Mouse (Mus musculus): ENCODE results near the gene Inpp5a. TPM values are rescaled to one million over a fixed set of nuclear protein-coding genes. Genes with fewer than 3 reads are reported as not detected.

Gene Inpp5a
- polyA plus RNA-seq, 1 experiment: 37.8 TPM

- Histone ChIP-seq H3K27me3 (ENCODE audit: control insufficient read depth, insufficient read depth, insufficient read length) (peaks cover 31% of the 10 kb centered on the region), H3K4me3 (no peak overlapping the region)
These were observed 195.6 kb downstream of the Inpp5a start for GRCm38 (mm10) chr7:139584221-139585175.

GRCm38 (mm10) chr7:139585183-139585821 lies 196.4 kb downstream of the Inpp5a start:
- H3K4me2 ChIP-seq (ENCODE audit: low read depth): peak overlapping the region; percentile 50

More at GRCm38 (mm10) chr7:139584221-139585175, 195.6 kb downstream of the Inpp5a start:
- H3ac ChIP-seq (ENCODE audit: control insufficient read depth, insufficient read length): no peak overlapping the region
- no peak for TF ChIP-seq MYOD1 (IDR thresholded peaks at IDR 0.05; ENCODE audit: control insufficient read depth in 1 of 3, insufficient read length in 2 of 3, low read depth in 2 of 3)
- no peak for TF ChIP-seq TCF3 (IDR thresholded peaks at IDR 0.05; ENCODE audit: insufficient read length, low read depth)
- no peak for TF ChIP-seq USF1 (IDR thresholded peaks at IDR 0.05; ENCODE audit: low read depth)
- no peak for TF ChIP-seq MAX (IDR thresholded peaks at IDR 0.05; ENCODE audit: low read depth)
- TF ChIP-seq POLR2A (IDR thresholded peaks at IDR 0.05; ENCODE audit: insufficient read length, low read depth): no peak
- no peak for TF ChIP-seq CEBPB (IDR thresholded peaks at IDR 0.05; ENCODE audit: insufficient read depth, poor library complexity, severe bottlenecking)
- TF ChIP-seq E2F4 (IDR thresholded peaks at IDR 0.05; ENCODE audit: insufficient read depth): no peak
- no peak for TF ChIP-seq REST (IDR thresholded peaks at IDR 0.05; ENCODE audit: insufficient read depth, insufficient read length)
- no peak for TF ChIP-seq TCF12 (IDR thresholded peaks at IDR 0.05; ENCODE audit: insufficient read depth, poor library complexity, severe bottlenecking)
- no peak for TF ChIP-seq SRF (IDR thresholded peaks at IDR 0.05; ENCODE audit: control insufficient read depth, insufficient read length, low read depth)
- no peak for TF ChIP-seq MYOG (IDR thresholded peaks at IDR 0.05; ENCODE audit: control insufficient read depth in 1 of 3, insufficient read depth in 1 of 3, insufficient read length in 2 of 3, low read depth in 2 of 3)
- no peak for TF ChIP-seq POLR2AphosphoS2 (IDR thresholded peaks at IDR 0.05; ENCODE audit: insufficient read length, low read depth)
- H3K4me2 ChIP-seq (ENCODE audit: low read depth): no peak overlapping the region
- H3K36me3 ChIP-seq (ENCODE audit: control insufficient read depth, insufficient read depth): no peaks in the 10 kb centered on the region
- no peaks in the 10 kb centered on the region for H3K79me2 ChIP-seq (ENCODE audit: control insufficient read depth, insufficient read depth)

GRCm38 (mm10) chr7:139587919-139588318 lies 199.0 kb downstream of the Inpp5a start:
- no peaks in the 10 kb centered on the region for H3K36me3 ChIP-seq (ENCODE audit: control insufficient read depth, insufficient read depth)
- H3K27me3 ChIP-seq (ENCODE audit: control insufficient read depth, insufficient read depth, insufficient read length): peaks cover 31% of the 10 kb centered on the region
- no peak overlapping the region for H3K4me3 ChIP-seq
- TF ChIP-seq POLR2A (IDR thresholded peaks at IDR 0.05; ENCODE audit: insufficient read length, low read depth) (no peak), MYOG (IDR thresholded peaks at IDR 0.05; ENCODE audit: control insufficient read depth in 1 of 3, insufficient read depth in 1 of 3, insufficient read length in 2 of 3, low read depth in 2 of 3) (no peak), MYOD1 (IDR thresholded peaks at IDR 0.05; ENCODE audit: control insufficient read depth in 1 of 3, insufficient read length in 2 of 3, low read depth in 2 of 3) (no peak), MAX (IDR thresholded peaks at IDR 0.05; ENCODE audit: low read depth) (no peak), USF1 (IDR thresholded peaks at IDR 0.05; ENCODE audit: low read depth) (peak; percentile 48), CEBPB (IDR thresholded peaks at IDR 0.05; ENCODE audit: insufficient read depth, poor library complexity, severe bottlenecking) (peak; percentile 56; the same call in 1 of the 2 replicates), TCF3 (IDR thresholded peaks at IDR 0.05; ENCODE audit: insufficient read length, low read depth) (no peak)
- H3K79me2 ChIP-seq (ENCODE audit: control insufficient read depth, insufficient read depth): no peaks in the 10 kb centered on the region
- H3ac ChIP-seq (ENCODE audit: control insufficient read depth, insufficient read length): no peak overlapping the region
- H3K4me2 ChIP-seq (ENCODE audit: low read depth): peak overlapping the region; percentile 2

More at GRCm38 (mm10) chr7:139585183-139585821, 196.4 kb downstream of the Inpp5a start:
- H3K79me2 ChIP-seq (ENCODE audit: control insufficient read depth, insufficient read depth): no peaks in the 10 kb centered on the region
- no peak for TF ChIP-seq USF1 (IDR thresholded peaks at IDR 0.05; ENCODE audit: low read depth)
- no peak for TF ChIP-seq MYOD1 (IDR thresholded peaks at IDR 0.05; ENCODE audit: control insufficient read depth in 1 of 3, insufficient read length in 2 of 3, low read depth in 2 of 3)
- no peak for TF ChIP-seq MYOG (IDR thresholded peaks at IDR 0.05; ENCODE audit: control insufficient read depth in 1 of 3, insufficient read depth in 1 of 3, insufficient read length in 2 of 3, low read depth in 2 of 3)
- no peaks in the 10 kb centered on the region for H3K36me3 ChIP-seq (ENCODE audit: control insufficient read depth, insufficient read depth)
- no peak overlapping the region for H3K4me3 ChIP-seq
- peaks cover 31% of the 10 kb centered on the region for H3K27me3 ChIP-seq (ENCODE audit: control insufficient read depth, insufficient read depth, insufficient read length)
- no peak overlapping the region for H3ac ChIP-seq (ENCODE audit: control insufficient read depth, insufficient read length)

- Histone ChIP-seq H3K4me2 (ENCODE audit: low read depth) (no peak overlapping the region), H3K4me3 (no peak overlapping the region), H3K79me2 (ENCODE audit: control insufficient read depth, insufficient read depth) (no peaks in the 10 kb centered on the region), H3K27me3 (ENCODE audit: control insufficient read depth, insufficient read depth, insufficient read length) (peaks cover 17% of the 10 kb centered on the region), H3K36me3 (ENCODE audit: control insufficient read depth, insufficient read depth) (no peaks in the 10 kb centered on the region), H3ac (ENCODE audit: control insufficient read depth, insufficient read length) (no peak overlapping the region)
- TF ChIP-seq MAX (IDR thresholded peaks at IDR 0.05; ENCODE audit: low read depth): no peak
- no peak for TF ChIP-seq TCF3 (IDR thresholded peaks at IDR 0.05; ENCODE audit: insufficient read length, low read depth)
- no peak for TF ChIP-seq POLR2A (IDR thresholded peaks at IDR 0.05; ENCODE audit: insufficient read length, low read depth)
- no peak for TF ChIP-seq E2F4 (IDR thresholded peaks at IDR 0.05; ENCODE audit: insufficient read depth)
- TF ChIP-seq CEBPB (IDR thresholded peaks at IDR 0.05; ENCODE audit: insufficient read depth, poor library complexity, severe bottlenecking): no peak
- no peak for TF ChIP-seq POLR2AphosphoS2 (IDR thresholded peaks at IDR 0.05; ENCODE audit: insufficient read length, low read depth)
- TF ChIP-seq MYOD1 (IDR thresholded peaks at IDR 0.05; ENCODE audit: control insufficient read depth in 1 of 3, insufficient read length in 2 of 3, low read depth in 2 of 3): no peak
- no peak for TF ChIP-seq USF1 (IDR thresholded peaks at IDR 0.05; ENCODE audit: low read depth)
- no peak for TF ChIP-seq REST (IDR thresholded peaks at IDR 0.05; ENCODE audit: insufficient read depth, insufficient read length)
- no peak for TF ChIP-seq SRF (IDR thresholded peaks at IDR 0.05; ENCODE audit: control insufficient read depth, insufficient read length, low read depth)
- no peak for TF ChIP-seq TCF12 (IDR thresholded peaks at IDR 0.05; ENCODE audit: insufficient read depth, poor library complexity, severe bottlenecking)
These were observed 201.4 kb downstream of the Inpp5a start for GRCm38 (mm10) chr7:139590302-139590701.

Measured in myocyte (in vitro differentiated cells).